Mouse (Mus musculus) E14TG2a.4 (cell line): ENCODE measurements at regions not wholly inside any gene's neighbourhood (a gene's known extent, or its start where the extent isn't known, plus 50 kb on each side); places are given as distances from the start of the nearest gene placed in this dataset.
"Not testable (repeated sequence)": the region's sequence is repeated elsewhere in the genome, so short reads cannot be mapped to it uniquely, and the experiment has no call there.

Experiments
- H3K27me3 ChIP-seq: 2 replicates; pipeline ENCODE4 v1.6.1; 2014; ENCODE audit warnings: low read length, control low read depth; ENCODE audit not compliant: insufficient read depth
- H3K36me3 ChIP-seq: 2 replicates; pipeline ENCODE4 v1.6.1; 2014; ENCODE audit warnings: low read length, control low read depth; ENCODE audit not compliant: insufficient read depth
- H3K4me1 ChIP-seq: replicated peaks from 2 replicates; pipeline ENCODE4 v1.6.1; 2014; ENCODE audit warnings: low read depth, low read length, control low read depth
- H3K4me3 ChIP-seq: replicated peaks from 2 replicates; pipeline ENCODE4 v1.5.1; 2014; ENCODE audit warnings: mild to moderate bottlenecking, low read length
- H3K9me3 ChIP-seq: 2 replicates; pipeline ENCODE4 v1.6.1; 2014; ENCODE audit warnings: low read length, control low read depth
- CTCF ChIP-seq: conservative IDR thresholded peaks from 2 replicates; pipeline ENCODE4 v1.5.1; 2014; ENCODE audit warnings: low read length
- NANOG ChIP-seq: IDR thresholded peaks from 2 replicates; pipeline ENCODE4 v1.6.1; 2014; ENCODE audit warnings: borderline replicate concordance, low read length, mixed read lengths
- POU5F1 ChIP-seq: IDR thresholded peaks from 2 replicates; pipeline ENCODE4 v1.6.1; 2014; ENCODE audit warnings: low read length, borderline replicate concordance

DNA sequence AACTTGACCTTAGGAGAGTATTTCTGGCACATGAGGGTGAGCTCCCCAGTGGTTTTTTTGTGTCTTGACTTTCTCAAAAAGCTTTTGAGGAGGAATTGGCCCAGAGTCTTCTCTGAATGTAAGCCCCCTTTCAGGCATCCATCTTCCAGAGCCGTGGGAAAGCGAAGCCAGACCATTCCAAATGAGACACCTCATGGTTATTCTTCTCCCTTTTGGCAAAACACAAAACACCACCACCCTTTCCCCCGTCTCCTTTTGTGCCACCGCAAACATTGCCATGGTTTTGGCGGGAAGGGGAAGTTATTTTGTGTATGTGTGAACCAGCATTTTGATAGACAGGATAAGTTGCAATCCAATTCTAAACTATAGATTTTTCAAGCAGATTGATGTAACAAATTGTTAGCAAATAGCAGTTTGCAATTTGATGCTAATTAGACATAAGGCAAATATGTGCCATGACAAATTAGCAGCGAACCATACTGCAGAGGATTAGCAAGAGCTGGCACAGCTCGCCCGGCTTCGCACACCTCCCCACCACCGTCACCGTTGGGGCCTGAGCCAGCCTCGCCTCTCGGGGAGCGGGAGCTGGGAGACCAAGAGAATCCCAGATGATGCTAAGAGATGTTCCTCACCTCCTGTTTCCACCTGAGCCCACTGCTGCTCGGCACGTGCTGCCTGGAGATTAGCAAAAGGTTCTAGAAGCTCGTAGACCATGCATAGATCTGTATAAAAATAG lies 404.9 kb upstream of the Zfp507 start:
- Histone ChIP-seq H3K36me3 (no peaks in the 10 kb centered on the region), H3K4me1 (no peaks in the 10 kb centered on the region), H3K27me3 (no peaks in the 10 kb centered on the region), H3K9me3 (no peaks in the 10 kb centered on the region), H3K4me3 (no peak overlapping the region)
- TF ChIP-seq CTCF (no peak), NANOG (no peak), POU5F1 (no peak)

GRCm38 (mm10) chr7:36198091-36198700 lies 395.4 kb upstream of the Zfp507 start:
- Histone ChIP-seq H3K9me3 (0 out of 2 replicates have a peak, but pooled peaks cover 3% of the 10 kb centered on the region), H3K4me3 (no peak overlapping the region), H3K36me3 (no peaks in the 10 kb centered on the region), H3K4me1 (no peaks in the 10 kb centered on the region), H3K27me3 (no peaks in the 10 kb centered on the region)
- TF ChIP-seq CTCF (no peak), POU5F1 (no peak), NANOG (no peak)

GRCm38 (mm10) chr7:36196154-36196720 lies 393.4 kb upstream of the Zfp507 start:
- Histone ChIP-seq H3K4me1 (no peaks in the 10 kb centered on the region), H3K36me3 (no peaks in the 10 kb centered on the region), H3K4me3 (no peak overlapping the region), H3K27me3 (no peaks in the 10 kb centered on the region), H3K9me3 (0 out of 2 replicates have a peak, but pooled peaks cover 3% of the 10 kb centered on the region)
- TF ChIP-seq POU5F1 = no peak
- no peak for TF ChIP-seq NANOG

DNA sequence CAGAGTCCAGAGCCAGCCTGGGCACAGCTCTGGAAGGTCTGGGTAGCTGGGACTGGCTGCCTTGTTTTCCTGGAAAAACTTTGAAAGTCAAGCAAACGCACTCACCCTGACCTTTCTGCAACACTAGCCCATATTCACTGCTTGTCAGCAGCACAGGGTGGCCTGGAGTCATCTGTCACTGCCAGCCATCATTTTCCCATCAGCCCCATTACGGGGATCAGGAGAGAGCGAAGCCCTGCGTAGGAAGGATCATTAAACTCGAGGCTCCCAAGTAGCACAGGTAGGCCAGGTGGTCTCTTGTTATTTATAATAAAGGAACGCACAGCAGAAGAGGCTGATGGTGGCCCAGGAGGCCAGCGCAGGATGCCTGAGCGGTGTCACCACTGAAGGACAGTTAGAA lies 389.8 kb upstream of the Zfp507 start:
- H3K4me1 ChIP-seq = no peaks in the 10 kb centered on the region
- H3K27me3 ChIP-seq = no peaks in the 10 kb centered on the region
- H3K36me3 ChIP-seq = no peaks in the 10 kb centered on the region
- H3K4me3 ChIP-seq = no peak overlapping the region
- H3K9me3 ChIP-seq = no peaks in the 10 kb centered on the region
- TF ChIP-seq POU5F1 (no peak), CTCF (no peak), NANOG (no peak)

DNA sequence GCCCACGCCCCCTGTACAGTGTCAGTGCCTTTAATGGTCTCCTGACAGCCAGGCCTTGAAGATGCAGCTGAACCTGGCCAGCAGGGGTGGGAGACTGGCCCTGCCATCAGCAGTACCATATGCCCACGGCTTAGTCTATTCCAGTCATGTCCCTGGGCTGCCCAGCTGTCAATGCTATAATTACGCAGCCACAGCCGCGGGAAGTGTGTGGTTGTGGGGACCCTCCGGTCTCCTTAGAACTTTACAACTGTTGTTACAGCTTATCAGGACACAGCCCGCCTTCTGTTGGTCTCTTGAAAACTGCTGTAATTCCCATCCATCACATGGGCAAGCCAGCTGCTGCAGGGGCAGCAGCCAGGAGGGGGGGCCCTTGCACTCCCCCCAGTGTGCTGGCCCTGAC lies 375.1 kb upstream of the Zfp507 start:
- no peak for TF ChIP-seq NANOG
- TF ChIP-seq POU5F1 = no peak
- no peak for TF ChIP-seq CTCF

GRCm38 (mm10) chr7:36175296-36175695 lies 372.5 kb upstream of the Zfp507 start:
- H3K4me1 ChIP-seq = no peaks in the 10 kb centered on the region
- no peaks in the 10 kb centered on the region for H3K27me3 ChIP-seq
- no peaks in the 10 kb centered on the region for H3K36me3 ChIP-seq
- no peak for TF ChIP-seq CTCF
- no peak overlapping the region for H3K4me3 ChIP-seq
- H3K9me3 ChIP-seq = no peaks in the 10 kb centered on the region

More for the DNA sequence above, 375.1 kb upstream of the Zfp507 start:
- Histone ChIP-seq H3K36me3 (no peaks in the 10 kb centered on the region), H3K27me3 (no peaks in the 10 kb centered on the region), H3K4me3 (no peak overlapping the region), H3K4me1 (no peaks in the 10 kb centered on the region), H3K9me3 (no peaks in the 10 kb centered on the region)

DNA sequence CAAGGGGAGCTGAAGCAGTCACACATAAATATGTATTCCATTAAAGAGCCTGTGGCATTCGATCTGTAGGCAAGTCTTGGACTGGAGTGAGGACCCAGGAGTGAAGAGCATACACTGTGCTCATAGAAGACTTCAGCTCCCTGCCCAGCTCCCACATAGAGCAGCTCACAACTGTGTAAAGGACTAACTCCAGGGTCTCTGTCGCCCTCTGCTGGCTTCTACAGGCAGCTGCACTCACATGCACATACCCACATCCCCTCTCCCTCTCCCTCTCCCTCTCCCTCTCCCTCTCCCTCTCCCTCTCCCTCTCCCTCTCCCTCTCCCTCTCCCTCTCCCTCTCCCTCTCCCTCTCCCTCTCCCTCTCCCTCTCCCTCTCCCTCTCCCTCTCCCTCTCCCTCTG lies 369.7 kb upstream of the Zfp507 start:
- H3K4me3 ChIP-seq, H3K27me3 ChIP-seq, H3K9me3 ChIP-seq, H3K36me3 ChIP-seq, H3K4me1 ChIP-seq: not testable (repeated sequence)

DNA sequence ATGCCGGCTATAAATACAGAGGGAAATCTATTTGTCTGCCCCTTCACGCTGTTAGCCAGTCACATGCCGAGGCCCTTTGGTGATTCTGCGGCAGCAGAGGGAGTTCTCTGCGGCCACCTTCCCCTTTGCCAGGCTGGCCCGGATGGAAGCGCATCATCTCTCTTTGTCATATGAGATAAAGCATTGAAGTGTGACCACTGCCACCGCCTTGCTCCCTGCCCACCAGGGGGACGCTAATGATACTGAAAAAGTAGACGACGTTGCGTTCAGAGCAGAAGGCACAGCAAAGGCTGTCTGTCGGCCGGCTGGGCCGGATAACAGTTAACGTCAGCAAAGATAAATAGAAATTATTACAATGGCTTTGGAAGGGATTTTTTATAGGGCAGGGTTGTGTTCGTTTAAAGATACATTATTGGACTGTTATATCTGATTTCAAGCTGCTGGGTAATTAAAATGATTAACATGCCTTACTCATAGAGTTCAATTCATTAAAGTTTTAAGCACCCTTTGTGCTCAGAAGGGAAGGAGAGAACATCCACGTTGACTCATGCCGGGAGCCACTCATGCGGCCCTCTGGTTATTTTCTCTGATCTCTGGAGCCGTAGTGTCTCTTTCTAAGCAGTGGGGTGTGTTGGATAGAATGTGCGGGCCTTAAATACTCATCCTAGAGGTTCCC lies 354.6 kb upstream of the Zfp507 start:
- TF ChIP-seq POU5F1 (no peak), CTCF (no peak), NANOG (no peak)
- no peaks in the 10 kb centered on the region for H3K36me3 ChIP-seq

More for the DNA sequence above, 354.6 kb upstream of the Zfp507 start:
- Histone ChIP-seq H3K4me3 (no peak overlapping the region), H3K27me3 (no peaks in the 10 kb centered on the region), H3K4me1 (no peaks in the 10 kb centered on the region), H3K9me3 (peaks cover 4% of the 10 kb centered on the region; the same call in 1 of the 2 replicates)
